Mouse (Mus musculus) heart, adult 2 months (tissue): ENCODE measurements around the gene Castor1.

Experiments used
- CTCF ChIP-seq: fragments of 200-600 bp; IDR thresholded peaks from 2 replicates; pipeline ENCODE4 v1.8.1; 2022; ENCODE audit warnings: antibody characterized with exemption, mild to moderate bottlenecking, moderate library complexity
- EP300 ChIP-seq: fragments of 200-500 bp; IDR thresholded peaks from 2 replicates; pipeline ENCODE4 v1.6.1; 2011; ENCODE audit warnings: low read depth, low read length, control low read depth; ENCODE audit not compliant: insufficient read depth
- POLR2A ChIP-seq: fragments of 200-500 bp; IDR thresholded peaks from 2 replicates; pipeline ENCODE4 v1.6.1; 2011; ENCODE audit warnings: mild to moderate bottlenecking, low read depth, low read length, control low read depth; ENCODE audit not compliant: insufficient read depth

- no peak for TF ChIP-seq EP300
- no peak for TF ChIP-seq POLR2A
- no peak for TF ChIP-seq CTCF
These were observed 32.3 kb downstream of the Castor1 start for GRCm38 (mm10) chr11:4250290-4250689.
